Mouse (Mus musculus): ENCODE results near the gene BC004004. TPM values are rescaled to one million over a fixed set of nuclear protein-coding genes. Genes with fewer than 3 reads are reported as not detected.
A peak's percentile ranks its signal among the peaks of the same experiment; 100 is the strongest.

BC004004 gene
- polyA plus RNA-seq, 1 experiment from 2014 or later = 117 TPM

GRCm38 (mm10) chr17:29299282-29299681 lies 30.7 kb downstream of the BC004004 start:
- WGBS = 87% methylated on average over 4 of the region's 4 CpGs
- DNase-seq = peak; percentile 5

GRCm38 (mm10) chr17:29300926-29301325 lies 32.3 kb downstream of the BC004004 start:
- DNase-seq (no peak), ATAC-seq (ENCODE audit: low FRiP score, low TSS enrichment) (no peak)
- H3K4me1 ChIP-seq (ENCODE audit: control insufficient read depth, insufficient read depth, low read length) = no peaks in the 10 kb centered on the region
- H3K36me3 ChIP-seq (ENCODE audit: control insufficient read depth, insufficient read depth, low read length) = peaks cover 65% of the 10 kb centered on the region
- H3K9ac ChIP-seq (replicated peaks; ENCODE audit: low read length) = no peak overlapping the region
- no peak overlapping the region for H3K4me2 ChIP-seq (ENCODE audit: low read length)
- 94% methylated on average over 7 of the region's 7 CpGs for WGBS
- H3K4me3 ChIP-seq (replicated peaks; ENCODE audit: low read depth, low read length) = no peak overlapping the region
- no peaks in the 10 kb centered on the region for H3K27me3 ChIP-seq (ENCODE audit: control insufficient read depth, insufficient read depth, low read length)
- H3K9me3 ChIP-seq (ENCODE audit: control insufficient read depth, low read length) = no peaks in the 10 kb centered on the region
- no peak overlapping the region for H3K27ac ChIP-seq (replicated peaks; ENCODE audit: low read depth, low read length)

More at GRCm38 (mm10) chr17:29299282-29299681, 30.7 kb downstream of the BC004004 start:
- Histone ChIP-seq H3K4me1 (ENCODE audit: control insufficient read depth, insufficient read depth, low read length) (no peaks in the 10 kb centered on the region), H3K36me3 (ENCODE audit: control insufficient read depth, insufficient read depth, low read length) (peaks cover 76% of the 10 kb centered on the region), H3K9ac (replicated peaks; ENCODE audit: low read length) (no peak overlapping the region), H3K4me3 (replicated peaks; ENCODE audit: low read depth, low read length) (no peak overlapping the region), H3K27me3 (ENCODE audit: control insufficient read depth, insufficient read depth, low read length) (no peaks in the 10 kb centered on the region), H3K9me3 (ENCODE audit: control insufficient read depth, low read length) (no peaks in the 10 kb centered on the region), H3K27ac (replicated peaks; ENCODE audit: low read depth, low read length) (no peak overlapping the region), H3K4me2 (ENCODE audit: low read length) (no peak overlapping the region)
- ATAC-seq (ENCODE audit: low FRiP score, low TSS enrichment) = no peak

GRCm38 (mm10) chr17:29301421-29301820 lies 32.8 kb downstream of the BC004004 start:
- H3K4me3 ChIP-seq (replicated peaks; ENCODE audit: low read depth, low read length) = no peak overlapping the region

GRCm38 (mm10) chr17:29302149-29302548 lies 33.6 kb downstream of the BC004004 start:
- H3K9me3 ChIP-seq (ENCODE audit: control insufficient read depth, low read length) = no peaks in the 10 kb centered on the region
- DNase-seq (no peak), ATAC-seq (ENCODE audit: low FRiP score, low TSS enrichment) (no peak)
- no peaks in the 10 kb centered on the region for H3K4me1 ChIP-seq (ENCODE audit: control insufficient read depth, insufficient read depth, low read length)
- 78% methylated on average over 5 of the region's 5 CpGs for WGBS
- H3K4me3 ChIP-seq (replicated peaks; ENCODE audit: low read depth, low read length) = no peak overlapping the region
- H3K4me2 ChIP-seq (ENCODE audit: low read length) = no peak overlapping the region
- no peak overlapping the region for H3K27ac ChIP-seq (replicated peaks; ENCODE audit: low read depth, low read length)
- peaks cover 53% of the 10 kb centered on the region for H3K36me3 ChIP-seq (ENCODE audit: control insufficient read depth, insufficient read depth, low read length)
- H3K27me3 ChIP-seq (ENCODE audit: control insufficient read depth, insufficient read depth, low read length) = no peaks in the 10 kb centered on the region
- no peak overlapping the region for H3K9ac ChIP-seq (replicated peaks; ENCODE audit: low read length)

More at GRCm38 (mm10) chr17:29301421-29301820, 32.8 kb downstream of the BC004004 start:
- ATAC-seq (ENCODE audit: low FRiP score, low TSS enrichment) (no peak), DNase-seq (no peak)
- Histone ChIP-seq H3K27ac (replicated peaks; ENCODE audit: low read depth, low read length) (no peak overlapping the region), H3K27me3 (ENCODE audit: control insufficient read depth, insufficient read depth, low read length) (no peaks in the 10 kb centered on the region), H3K9me3 (ENCODE audit: control insufficient read depth, low read length) (no peaks in the 10 kb centered on the region), H3K4me1 (ENCODE audit: control insufficient read depth, insufficient read depth, low read length) (no peaks in the 10 kb centered on the region), H3K4me2 (ENCODE audit: low read length) (no peak overlapping the region), H3K36me3 (ENCODE audit: control insufficient read depth, insufficient read depth, low read length) (peaks cover 60% of the 10 kb centered on the region), H3K9ac (replicated peaks; ENCODE audit: low read length) (no peak overlapping the region)
- WGBS = 92% methylated on average over 6 of the region's 6 CpGs

GRCm38 (mm10) chr17:29303087-29303486 lies 34.5 kb downstream of the BC004004 start:
- H3K4me1 ChIP-seq (ENCODE audit: control insufficient read depth, insufficient read depth, low read length) = no peaks in the 10 kb centered on the region
- H3K9ac ChIP-seq (replicated peaks; ENCODE audit: low read length) = no peak overlapping the region
- H3K4me2 ChIP-seq (ENCODE audit: low read length) = no peak overlapping the region
- peaks cover 45% of the 10 kb centered on the region for H3K36me3 ChIP-seq (ENCODE audit: control insufficient read depth, insufficient read depth, low read length)
- no peaks in the 10 kb centered on the region for H3K27me3 ChIP-seq (ENCODE audit: control insufficient read depth, insufficient read depth, low read length)
- DNase-seq = no peak
- no peaks in the 10 kb centered on the region for H3K9me3 ChIP-seq (ENCODE audit: control insufficient read depth, low read length)
- H3K27ac ChIP-seq (replicated peaks; ENCODE audit: low read depth, low read length) = no peak overlapping the region
- ATAC-seq (ENCODE audit: low FRiP score, low TSS enrichment) = no peak
- WGBS = 55% methylated on average over 3 of the region's 3 CpGs
- H3K4me3 ChIP-seq (replicated peaks; ENCODE audit: low read depth, low read length) = no peak overlapping the region

- WGBS = 66% methylated on average over 3 of the region's 3 CpGs
- no peaks in the 10 kb centered on the region for H3K27me3 ChIP-seq (ENCODE audit: control insufficient read depth, insufficient read depth, low read length)
- DNase-seq (no peak), ATAC-seq (ENCODE audit: low FRiP score, low TSS enrichment) (no peak)
- no peak overlapping the region for H3K4me2 ChIP-seq (ENCODE audit: low read length)
- H3K9ac ChIP-seq (replicated peaks; ENCODE audit: low read length) = no peak overlapping the region
- H3K4me1 ChIP-seq (ENCODE audit: control insufficient read depth, insufficient read depth, low read length) = no peaks in the 10 kb centered on the region
- H3K36me3 ChIP-seq (ENCODE audit: control insufficient read depth, insufficient read depth, low read length) = peaks cover 39% of the 10 kb centered on the region
- no peak overlapping the region for H3K4me3 ChIP-seq (replicated peaks; ENCODE audit: low read depth, low read length)
- no peak overlapping the region for H3K27ac ChIP-seq (replicated peaks; ENCODE audit: low read depth, low read length)
- H3K9me3 ChIP-seq (ENCODE audit: control insufficient read depth, low read length) = no peaks in the 10 kb centered on the region
These were observed 35.3 kb downstream of the BC004004 start for GRCm38 (mm10) chr17:29303856-29304255.

- no peaks in the 10 kb centered on the region for H3K9me3 ChIP-seq (ENCODE audit: control insufficient read depth, low read length)
- no peaks in the 10 kb centered on the region for H3K4me1 ChIP-seq (ENCODE audit: control insufficient read depth, insufficient read depth, low read length)
- DNase-seq (no peak), ATAC-seq (ENCODE audit: low FRiP score, low TSS enrichment) (no peak)
- H3K4me2 ChIP-seq (ENCODE audit: low read length) = no peak overlapping the region
- no peak overlapping the region for H3K27ac ChIP-seq (replicated peaks; ENCODE audit: low read depth, low read length)
- WGBS = 78% methylated on average over 13 of the region's 13 CpGs
- H3K27me3 ChIP-seq (ENCODE audit: control insufficient read depth, insufficient read depth, low read length) = no peaks in the 10 kb centered on the region
- H3K36me3 ChIP-seq (ENCODE audit: control insufficient read depth, insufficient read depth, low read length) = peaks cover 34% of the 10 kb centered on the region
- H3K9ac ChIP-seq (replicated peaks; ENCODE audit: low read length) = no peak overlapping the region
- H3K4me3 ChIP-seq (replicated peaks; ENCODE audit: low read depth, low read length) = no peak overlapping the region
These were observed 35.9 kb downstream of the BC004004 start for GRCm38 (mm10) chr17:29304376-29305057.

- 30% methylated on average over 15 of the region's 15 CpGs for WGBS
- Histone ChIP-seq H3K27ac (replicated peaks; ENCODE audit: low read depth, low read length) (no peak overlapping the region), H3K9ac (replicated peaks; ENCODE audit: low read length) (no peak overlapping the region), H3K9me3 (ENCODE audit: control insufficient read depth, low read length) (no peaks in the 10 kb centered on the region), H3K36me3 (ENCODE audit: control insufficient read depth, insufficient read depth, low read length) (peaks cover 26% of the 10 kb centered on the region), H3K4me3 (replicated peaks; ENCODE audit: low read depth, low read length) (no peak overlapping the region), H3K4me1 (ENCODE audit: control insufficient read depth, insufficient read depth, low read length) (no peaks in the 10 kb centered on the region), H3K4me2 (ENCODE audit: low read length) (no peak overlapping the region), H3K27me3 (ENCODE audit: control insufficient read depth, insufficient read depth, low read length) (no peaks in the 10 kb centered on the region)
- DNase-seq = no peak
- no peak for ATAC-seq (ENCODE audit: low FRiP score, low TSS enrichment)
These were observed 36.6 kb downstream of the BC004004 start for GRCm38 (mm10) chr17:29305058-29305806.

GRCm38 (mm10) chr17:29305871-29306270 lies 37.3 kb downstream of the BC004004 start:
- no peak for ATAC-seq (ENCODE audit: low FRiP score, low TSS enrichment)
- Histone ChIP-seq H3K9ac (replicated peaks; ENCODE audit: low read length) (no peak overlapping the region), H3K4me1 (ENCODE audit: control insufficient read depth, insufficient read depth, low read length) (no peaks in the 10 kb centered on the region), H3K9me3 (ENCODE audit: control insufficient read depth, low read length) (no peaks in the 10 kb centered on the region), H3K27ac (replicated peaks; ENCODE audit: low read depth, low read length) (no peak overlapping the region), H3K4me3 (replicated peaks; ENCODE audit: low read depth, low read length) (no peak overlapping the region), H3K36me3 (ENCODE audit: control insufficient read depth, insufficient read depth, low read length) (peaks cover 21% of the 10 kb centered on the region), H3K4me2 (ENCODE audit: low read length) (no peak overlapping the region), H3K27me3 (ENCODE audit: control insufficient read depth, insufficient read depth, low read length) (no peaks in the 10 kb centered on the region)
- WGBS = 64% methylated on average over 7 of the region's 7 CpGs
- DNase-seq = no peak
